Mouse (Mus musculus) heart, embryonic 15.5 days (tissue): ENCODE measurements around the gene Tac4. TPM values are rescaled to one million over a fixed set of nuclear protein-coding genes. Genes with fewer than 3 reads are reported as not detected.

Experiments used
- ATAC-seq: fragments of 200-750 bp; cut with Nextera tagmentation; replicated peaks from 2 replicates; pipeline ENCODE4 v1.8.0; 2017; ENCODE audit warnings: low read depth, moderate TSS enrichment; ENCODE audit not compliant: insufficient number of reproducible peaks, insufficient read depth, low FRiP score
- H3K27ac ChIP-seq: fragments of 300-500 bp; sonication (generic); 2 replicates; pipeline ENCODE4 v1.5.1; 2015; ENCODE audit warnings: mild to moderate bottlenecking, inconsistent platforms
- H3K27me3 ChIP-seq: fragments of 300-500 bp; sonication (generic); 2 replicates; pipeline ENCODE4 v1.6.1; 2015; ENCODE audit warnings: inconsistent platforms
- H3K36me3 ChIP-seq: fragments of 300-500 bp; sonication (generic); 2 replicates; pipeline ENCODE4 v1.6.1; 2015; ENCODE audit warnings: mild to moderate bottlenecking, inconsistent platforms
- H3K4me1 ChIP-seq: fragments of 300-500 bp; sonication (generic); replicated peaks from 2 replicates; pipeline ENCODE4 v1.6.1; 2015; ENCODE audit warnings: inconsistent platforms
- H3K4me2 ChIP-seq: fragments of 300-500 bp; sonication (generic); 2 replicates; pipeline ENCODE4 v1.6.1; 2015; ENCODE audit warnings: inconsistent platforms, mild to moderate bottlenecking, moderate library complexity
- H3K4me3 ChIP-seq: fragments of 300-500 bp; sonication (generic); 2 replicates; pipeline ENCODE4 v1.5.1; 2015; ENCODE audit warnings: mild to moderate bottlenecking, inconsistent platforms
- H3K9ac ChIP-seq: fragments of 300-500 bp; sonication (generic); 2 replicates; pipeline ENCODE4 v1.6.1; 2015; ENCODE audit warnings: mild to moderate bottlenecking, inconsistent platforms
- H3K9me3 ChIP-seq: fragments of 300-500 bp; sonication (generic); replicated peaks from 2 replicates; pipeline ENCODE4 v1.6.1; 2016; ENCODE audit warnings: inconsistent platforms
- WGBS: fragments of 180-500 bp; shearing (Covaris S2); methylation state at CpG from one replicate; pipeline ENCODE4 v1.1.7; 2015; ENCODE audit warnings: mixed read lengths; 5-methylcytosine and 5-hydroxymethylcytosine counted together
- polyA plus RNA-seq: library from polyadenylated mRNA; unstranded; fragments of >200 nt; fragmentation: Nextera tagmentation; extraction: Ambion mirVana; gene quantifications from 2 replicates; pipeline ENCODE4 v1.2.1, GENCODE M21; 2015

Gene Tac4
- polyA plus RNA-seq, 1 experiment from 2014 or later = not detected

- no peaks in the 10 kb centered on the region for H3K36me3 ChIP-seq
- H3K9me3 ChIP-seq = no peaks in the 10 kb centered on the region
- no peak overlapping the region for H3K9ac ChIP-seq
- ATAC-seq = no peak; the same call in 1 of the 2 replicates
- H3K27ac ChIP-seq = no peak overlapping the region
- H3K4me1 ChIP-seq = peaks cover 12% of the 10 kb centered on the region
- no peak overlapping the region for H3K4me3 ChIP-seq
- no peak overlapping the region for H3K4me2 ChIP-seq
- H3K27me3 ChIP-seq = no peaks in the 10 kb centered on the region
- WGBS = 75% methylated on average over 7 of the region's 7 CpGs
These were observed 54.1 kb downstream of the Tac4 start for GRCm38 (mm10) chr11:95315215-95315955.

GRCm38 (mm10) chr11:95318116-95318515, 56.8 kb downstream of the Tac4 start:
- Histone ChIP-seq H3K27ac (no peak overlapping the region), H3K4me1 (0 out of 2 replicates have a peak, but pooled peaks cover 5% of the 10 kb centered on the region), H3K27me3 (no peaks in the 10 kb centered on the region), H3K4me2 (no peak overlapping the region), H3K9me3 (no peaks in the 10 kb centered on the region), H3K36me3 (no peaks in the 10 kb centered on the region), H3K4me3 (no peak overlapping the region), H3K9ac (no peak overlapping the region)
- ATAC-seq = no peak
- WGBS = 42% methylated on average over 9 of the region's 9 CpGs

Other genes with a start within 250 kb of the Tac4 start
- 114 and 117 TPM in 2 replicates for gene Pdk2, start 220.2 kb upstream of the Tac4 start, polyA plus RNA-seq
- gene Itga3, start 184.7 kb upstream of the Tac4 start, polyA plus RNA-seq = 9.7 and 12.9 TPM in 2 replicates
- gene Dlx3, start 141.4 kb upstream of the Tac4 start, polyA plus RNA-seq = 0.08 and 0.10 TPM in 2 replicates
- 0.08 and 0.10 TPM in 2 replicates for gene Dlx4, start 115.3 kb upstream of the Tac4 start, polyA plus RNA-seq
- 43.3 and 51.3 TPM in 2 replicates for gene Kat7, start 48.7 kb downstream of the Tac4 start, polyA plus RNA-seq
- gene Fam117a, start 75.5 kb downstream of the Tac4 start, polyA plus RNA-seq = 4.1 and 6.8 TPM in 2 replicates
- gene Slc35b1, start 123.2 kb downstream of the Tac4 start, polyA plus RNA-seq = 66.0 and 71.5 TPM in 2 replicates
- gene Spop, start 152.6 kb downstream of the Tac4 start, polyA plus RNA-seq = 126 and 127 TPM in 2 replicates